Comparison of ENCODE assay signal across 25 mouse cellular contexts in genomic region chr2:132010781-132011180, GRCm38 (mm10). TPM values are rescaled to one million over a fixed set of nuclear protein-coding genes. Genes with fewer than 3 reads are reported as not detected.
DNase-seq lines count a peak whose midpoint lies in the region; ATAC-seq and TF ChIP-seq lines count a peak whose summit lies in the region.
"Had no signal": no experiment of that assay in that cellular context is flagged by ENCODE, and none has a peak within 500 bp of the region (broad histone marks: within the 10 kb centered on the region; RNA-seq: fewer than 3 reads in every experiment).

No protein-coding gene starts in this region.

- no peaks in the 10 kb centered on the region for H3K27me3 ChIP-seq in lung, postnatal 0 days (replicated peaks; ENCODE audit: insufficient read depth, low read length)
- H3K27me3 ChIP-seq: CH12.LX; embryonic facial prominence, embryonic 13.5 days; embryonic facial prominence, embryonic 15.5 days; forebrain, embryonic 13.5 days; forebrain, embryonic 15.5 days had no signal

- DNase-seq in lung, postnatal 0 days (ENCODE audit: low spot score), result peak; percentile 73
- DNase-seq in lung, postnatal 25 days (ENCODE audit: low spot score), result no peak
- DNase-seq in 3T3-L1 (ENCODE audit: low read depth, low spot score) (peak; percentile 46), NIH3T3 (ENCODE audit: low read depth) (peak; percentile 69)
- DNase-seq in right cerebral cortex, postnatal 4 days, result no peak
- DNase-seq: adrenal gland, adult 2 months; adrenal gland, postnatal 10 days; adrenal gland, postnatal 25 days; B cell, adult 2 months; cerebellum, adult 11 months; cerebellum, adult 18-20 months; cerebellum, adult 8-10 months; cerebellum, adult 9-11 months; cerebellum, postnatal 14 days; cerebellum, postnatal 36 days; embryo, embryonic 11 days; forebrain, postnatal 0 days had no signal

- peak; percentile 6; the same call in 1 of the 2 replicates for ATAC-seq in lung, postnatal 0 days
- ATAC-seq in granulocyte monocyte progenitor cell, adult 5-6 weeks (replicated peaks; ENCODE audit: poor library complexity, severe bottlenecking), result no peak
- ATAC-seq: CD4-positive, CD25-positive, alpha-beta regulatory T cell, adult 4 months; forebrain, embryonic 13.5 days; forebrain, embryonic 15.5 days; forebrain, postnatal 0 days had no signal

- 65% methylated on average over 2 of the region's 2 CpGs for WGBS in lung, postnatal 0 days

- H3K9ac ChIP-seq in lung, postnatal 0 days (replicated peaks; ENCODE audit: low read depth), result no peak overlapping the region
- H3K9ac ChIP-seq: embryonic facial prominence, embryonic 13.5 days; embryonic facial prominence, embryonic 15.5 days; forebrain, embryonic 13.5 days; forebrain, embryonic 15.5 days; forebrain, postnatal 0 days had no signal

- H3K36me3 ChIP-seq in lung, postnatal 0 days (ENCODE audit: insufficient read depth, low read length), result no peaks in the 10 kb centered on the region
- H3K36me3 ChIP-seq: embryonic facial prominence, embryonic 13.5 days; embryonic facial prominence, embryonic 15.5 days; G1E had no signal

- peak overlapping the region; percentile 23; the same call in 1 of the 2 replicates for H3K27ac ChIP-seq in lung, postnatal 0 days (ENCODE audit: low read length)
- H3K27ac ChIP-seq: embryonic facial prominence, embryonic 13.5 days; embryonic facial prominence, embryonic 15.5 days; forebrain, embryonic 13.5 days; forebrain, embryonic 15.5 days had no signal

- no peak overlapping the region for H3K4me3 ChIP-seq in lung, postnatal 0 days (ENCODE audit: low read depth, low read length)
- H3K4me3 ChIP-seq: embryonic facial prominence, embryonic 13.5 days; embryonic facial prominence, embryonic 15.5 days; forebrain, embryonic 13.5 days; forebrain, embryonic 15.5 days had no signal

- no peak for TF ChIP-seq CTCF in lung, postnatal 0 days (IDR thresholded peaks at IDR 0.05)

- no peak overlapping the region for H3K4me2 ChIP-seq in lung, postnatal 0 days (replicated peaks; ENCODE audit: low read depth, low read length)
- H3K4me2 ChIP-seq: embryonic facial prominence, embryonic 13.5 days; embryonic facial prominence, embryonic 15.5 days; forebrain, embryonic 13.5 days; forebrain, embryonic 15.5 days had no signal

- peak; percentile 95 for TF ChIP-seq EP300 in lung, postnatal 0 days (IDR thresholded peaks at IDR 0.05)

- no peaks in the 10 kb centered on the region for H3K9me3 ChIP-seq in lung, postnatal 0 days (ENCODE audit: low read length)
- H3K9me3 ChIP-seq: embryonic facial prominence, embryonic 13.5 days; embryonic facial prominence, embryonic 15.5 days; forebrain, embryonic 13.5 days; forebrain, embryonic 15.5 days; G1E had no signal

- H3K4me1 ChIP-seq in lung, postnatal 0 days (ENCODE audit: insufficient read depth, low read depth, low read length), result peaks cover 10% of the 10 kb centered on the region; the same call in 1 of the 2 replicates
- H3K4me1 ChIP-seq: forebrain, embryonic 13.5 days; forebrain, embryonic 15.5 days had no signal

RNA-seq across cellular contexts. Expression of gene Rassf2, which starts 19.3 kb away (rescaled TPM):
- polyA plus RNA-seq in lung, postnatal 0 days (2015; fragmentation: Nextera tagmentation; extraction: Ambion mirVana), result 10.0 and 15.2 TPM in 2 replicates
- 43.5 and 54.8 TPM in 2 replicates for total RNA-seq in granulocyte monocyte progenitor cell, adult 5-6 weeks (2014; fragmentation: Nextera tagmentation)
- 57.9 and 76.3 TPM in 2 replicates for total RNA-seq in granulocyte monocyte progenitor cell, adult 5-6 weeks (2017)

Comparison
In these comparisons a context has a peak if more than half of its experiments do, and no peak if none do; other contexts are left out.
1. DNase-seq: peak in lung, postnatal 0 days (single experiment), 3T3-L1 (single experiment) and NIH3T3 (single experiment); none in lung, postnatal 25 days (single experiment) and right cerebral cortex, postnatal 4 days (single experiment).